Mouse (Mus musculus) small intestine, adult 2 months (tissue): ENCODE results near the gene Dcp1a. TPM values are rescaled to one million over a fixed set of nuclear protein-coding genes. Genes with fewer than 3 reads are reported as not detected.

ENCODE experiments used
- H3K27ac ChIP-seq: fragments of 200-500 bp; 2 replicates; pipeline ENCODE4 v1.5.1; 2012; ENCODE audit warnings: low read depth, low read length, control low read depth, inconsistent platforms; ENCODE audit not compliant: insufficient read depth
- H3K27me3 ChIP-seq: fragments of 200-500 bp; 2 replicates; pipeline ENCODE4 v1.6.1; 2012; ENCODE audit warnings: mild to moderate bottlenecking, moderate library complexity, low read length, inconsistent platforms; ENCODE audit not compliant: control insufficient read depth, insufficient read depth
- H3K36me3 ChIP-seq: fragments of 200-500 bp; 2 replicates; pipeline ENCODE4 v1.6.1; 2012; ENCODE audit warnings: mild to moderate bottlenecking, low read length, control low read depth, inconsistent platforms; ENCODE audit not compliant: control insufficient read depth, insufficient read depth
- H3K4me1 ChIP-seq: fragments of 200-500 bp; 2 replicates; pipeline ENCODE4 v1.6.1; 2012; ENCODE audit warnings: low read length, inconsistent platforms, mixed read lengths; ENCODE audit not compliant: control insufficient read depth, insufficient read depth, insufficient read length
- H3K4me3 ChIP-seq: fragments of 200-500 bp; 2 replicates; pipeline ENCODE4 v1.5.1; 2012; ENCODE audit warnings: low read depth, mild to moderate bottlenecking, control low read depth, inconsistent platforms, low read length, moderate library complexity
- CTCF ChIP-seq: fragments of 200-500 bp; IDR thresholded peaks from 2 replicates; pipeline ENCODE4 v1.5.1; 2012; ENCODE audit warnings: low read depth, mild to moderate bottlenecking, control low read depth, inconsistent platforms, low read length, moderate library complexity, mixed read lengths; ENCODE audit not compliant: insufficient replicate concordance, insufficient read length; ENCODE audit errors: extremely low read depth
- POLR2A ChIP-seq: fragments of 200-500 bp; IDR thresholded peaks from 2 replicates; pipeline ENCODE4 v1.6.1; 2012; ENCODE audit warnings: low read depth, mild to moderate bottlenecking, control low read depth, inconsistent platforms, low read length, moderate library complexity
- WGBS: fragments of 180-500 bp; shearing (Covaris S2); methylation state at CpG from one replicate; pipeline ENCODE4 v1.1.7; 2018; 5-methylcytosine and 5-hydroxymethylcytosine counted together
- polyA plus RNA-seq: library from polyadenylated mRNA; depleted of rRNA; stranded (reverse); fragments of >200 nt; gene quantifications from 2 replicates; pipeline ENCODE4 v1.2.3, GENCODE M21; 2012; rRNA removed

The Dcp1a gene
- 15.9 and 28.6 TPM in 2 replicates for polyA plus RNA-seq

- Histone ChIP-seq H3K27me3 (no peaks in the 10 kb centered on the region), H3K4me1 (no peaks in the 10 kb centered on the region; the same call in 1 of the 2 replicates), H3K36me3 (peaks cover 8% of the 10 kb centered on the region), H3K4me3 (peak within 1 kb of the TSS; percentile 74), H3K27ac (peak within 1 kb of the TSS; percentile 54)
- under 1% methylated on average over 39 of the region's 39 CpGs for WGBS
- TF ChIP-seq CTCF: no peak
- peak; percentile 36; the same call in 1 of the 2 replicates for TF ChIP-seq POLR2A
Measured at GRCm38 (mm10) chr14:30479361-30479948, at the start of gene Dcp1a. TSS of gene Dcp1a (plus strand) at chr14:30479535.

DNA sequence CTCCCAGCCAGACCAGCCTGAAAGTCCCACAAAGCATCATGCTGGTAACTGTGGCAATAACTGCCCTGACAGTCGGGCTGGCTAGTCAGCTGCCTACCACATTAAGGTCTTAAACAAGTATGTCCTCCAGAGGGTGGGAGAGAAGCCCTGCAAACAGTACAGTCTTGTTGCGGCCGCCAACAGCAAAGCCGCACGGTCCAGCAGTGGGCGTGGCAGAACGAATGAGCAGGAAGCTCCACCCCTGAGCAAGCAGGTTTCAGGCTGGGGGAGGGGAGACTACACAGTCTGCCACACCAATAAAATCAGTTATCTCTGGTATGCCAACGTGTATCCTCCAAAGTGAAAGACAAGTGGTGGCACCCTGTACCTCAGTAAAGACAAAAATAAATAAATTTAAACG, 49.7 kb upstream of the Dcp1a start:
- H3K36me3 ChIP-seq: no peaks in the 10 kb centered on the region
- H3K4me1 ChIP-seq: peaks cover 2% of the 10 kb centered on the region; the same call in 1 of the 2 replicates
- TF ChIP-seq CTCF (no peak), POLR2A (no peak)
- H3K27ac ChIP-seq: no peak overlapping the region
- H3K27me3 ChIP-seq: no peaks in the 10 kb centered on the region
- peak overlapping the region; percentile 28; the same call in 1 of the 2 replicates for H3K4me3 ChIP-seq
- WGBS: 14% methylated on average over 9 of the region's 9 CpGs

DNA sequence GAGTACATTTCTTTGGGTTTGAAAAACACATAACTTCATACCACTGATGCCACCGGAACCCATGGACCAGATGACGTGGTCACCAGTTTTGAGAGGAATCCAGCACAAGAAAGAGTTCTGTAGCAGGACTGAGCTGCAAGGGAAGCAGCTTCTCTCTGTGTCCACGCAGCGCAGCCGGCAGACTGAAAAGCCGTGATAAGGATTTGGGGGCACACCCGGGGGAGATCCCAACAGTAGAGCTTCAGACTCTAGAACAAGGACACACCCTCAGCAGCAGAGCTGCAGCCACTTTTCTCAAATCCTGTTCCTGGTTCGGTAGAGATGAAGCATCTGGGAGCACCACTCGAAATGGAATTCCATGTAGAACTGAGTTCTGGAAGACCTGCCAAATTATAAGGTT, 49.3 kb upstream of the Dcp1a start:
- Histone ChIP-seq H3K4me3 (no peak overlapping the region), H3K4me1 (peaks cover 2% of the 10 kb centered on the region; the same call in 1 of the 2 replicates), H3K36me3 (no peaks in the 10 kb centered on the region), H3K27ac (no peak overlapping the region), H3K27me3 (no peaks in the 10 kb centered on the region)
- 51% methylated on average over 9 of the region's 9 CpGs for WGBS
- no peak for TF ChIP-seq POLR2A
- TF ChIP-seq CTCF: no peak

DNA sequence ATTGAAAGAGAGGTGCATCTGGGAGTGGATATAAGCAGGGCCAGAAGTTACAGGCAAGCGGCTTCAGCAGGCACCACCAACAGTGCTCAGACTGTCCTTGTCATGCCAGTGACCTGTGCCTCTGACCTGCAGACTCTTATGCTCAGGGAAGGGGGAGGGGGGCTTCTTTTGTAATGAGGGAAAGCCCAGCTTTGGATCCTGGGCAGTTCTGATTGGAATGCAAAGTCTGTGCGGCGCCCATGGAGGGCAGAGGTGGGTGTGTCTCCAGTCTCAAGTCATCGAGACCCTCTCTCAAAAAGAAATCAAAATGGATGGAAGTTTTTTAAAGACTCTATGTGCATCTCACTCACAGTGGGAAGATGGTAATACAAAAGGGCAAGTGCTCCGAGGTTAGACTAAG, 48.9 kb upstream of the Dcp1a start:
- no peaks in the 10 kb centered on the region for H3K36me3 ChIP-seq
- no peaks in the 10 kb centered on the region for H3K27me3 ChIP-seq
- peaks cover 2% of the 10 kb centered on the region; the same call in 1 of the 2 replicates for H3K4me1 ChIP-seq
- 81% methylated on average over 5 of the region's 5 CpGs for WGBS
- no peak overlapping the region for H3K27ac ChIP-seq
- no peak overlapping the region for H3K4me3 ChIP-seq
- TF ChIP-seq POLR2A: no peak
- no peak for TF ChIP-seq CTCF

DNA sequence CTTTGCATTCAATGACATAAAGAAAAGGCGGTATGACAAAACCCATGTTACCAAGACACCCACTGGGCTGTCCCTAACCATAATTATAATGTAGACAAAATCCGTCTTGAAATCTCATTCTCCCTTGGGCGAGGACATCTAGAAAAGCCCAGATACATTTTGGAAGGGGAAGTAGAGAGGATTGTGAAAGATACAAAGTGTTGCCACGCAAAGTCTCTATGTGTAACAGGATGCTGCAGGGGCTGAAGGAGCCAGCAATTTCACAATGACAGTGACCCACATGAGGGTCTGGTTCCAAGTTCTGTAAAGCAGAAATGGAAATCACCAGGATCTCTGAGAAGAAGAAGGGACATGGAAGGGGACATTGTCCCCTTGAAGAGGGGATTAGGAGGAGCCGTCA, 44.0 kb upstream of the Dcp1a start:
- 89% methylated on average over 5 of the region's 5 CpGs for WGBS
- TF ChIP-seq POLR2A: no peak
- no peak for TF ChIP-seq CTCF
- Histone ChIP-seq H3K4me3 (no peak overlapping the region), H3K4me1 (peaks cover under 1% of the 10 kb centered on the region; the same call in 1 of the 2 replicates), H3K27me3 (no peaks in the 10 kb centered on the region), H3K27ac (no peak overlapping the region), H3K36me3 (no peaks in the 10 kb centered on the region)

DNA sequence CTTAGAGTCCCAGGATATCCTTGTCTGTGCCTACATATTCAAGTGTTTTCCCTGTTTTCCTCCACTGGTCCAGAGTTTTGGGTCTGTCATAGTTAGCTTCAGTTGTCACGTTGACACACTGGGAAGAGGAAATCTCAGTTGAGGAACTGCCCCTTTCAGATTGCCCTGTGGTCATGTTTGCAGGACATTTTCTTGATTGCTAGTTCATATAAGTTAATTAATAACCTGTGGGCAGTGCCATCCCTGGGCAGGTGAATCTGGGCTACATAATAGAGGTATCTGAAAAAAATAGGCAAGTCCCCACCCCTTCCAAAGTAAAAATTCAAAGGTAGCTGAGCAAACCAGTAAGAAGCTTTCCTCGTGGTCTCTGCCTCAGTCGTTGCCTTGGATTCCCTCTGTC, 39.4 kb upstream of the Dcp1a start:
- Histone ChIP-seq H3K4me3 (no peak overlapping the region), H3K27me3 (no peaks in the 10 kb centered on the region), H3K27ac (peak overlapping the region; percentile 5; the same call in 1 of the 2 replicates), H3K4me1 (peaks cover 3% of the 10 kb centered on the region; the same call in 1 of the 2 replicates), H3K36me3 (no peaks in the 10 kb centered on the region)
- TF ChIP-seq CTCF: no peak
- TF ChIP-seq POLR2A: no peak
- 18% methylated on average over 3 of the region's 3 CpGs for WGBS

GRCm38 (mm10) chr14:30455801-30456595, 23.3 kb upstream of the Dcp1a start:
- Histone ChIP-seq H3K4me1 (no peaks in the 10 kb centered on the region), H3K27me3 (no peaks in the 10 kb centered on the region), H3K27ac (no peak overlapping the region), H3K4me3 (no peak overlapping the region), H3K36me3 (no peaks in the 10 kb centered on the region)
- TF ChIP-seq CTCF (no peak), POLR2A (no peak)
- 20% methylated on average over 13 of the region's 13 CpGs for WGBS
